Mouse (Mus musculus) olfactory bulb, adult 2 months (tissue): Measurements from ENCODE around the gene Adamtsl2.

Source experiments
- CTCF ChIP-seq: fragments of 200-500 bp; IDR thresholded peaks from 2 replicates; pipeline ENCODE4 v1.5.1; 2012; ENCODE audit warnings: low read depth, mild to moderate bottlenecking, low read length, moderate library complexity; ENCODE audit not compliant: insufficient read depth
- POLR2A ChIP-seq: fragments of 200-500 bp; IDR thresholded peaks from 2 replicates; pipeline ENCODE4 v1.6.1; 2012; ENCODE audit warnings: mild to moderate bottlenecking, low read depth, low read length, moderate library complexity; ENCODE audit not compliant: insufficient read depth

DNA sequence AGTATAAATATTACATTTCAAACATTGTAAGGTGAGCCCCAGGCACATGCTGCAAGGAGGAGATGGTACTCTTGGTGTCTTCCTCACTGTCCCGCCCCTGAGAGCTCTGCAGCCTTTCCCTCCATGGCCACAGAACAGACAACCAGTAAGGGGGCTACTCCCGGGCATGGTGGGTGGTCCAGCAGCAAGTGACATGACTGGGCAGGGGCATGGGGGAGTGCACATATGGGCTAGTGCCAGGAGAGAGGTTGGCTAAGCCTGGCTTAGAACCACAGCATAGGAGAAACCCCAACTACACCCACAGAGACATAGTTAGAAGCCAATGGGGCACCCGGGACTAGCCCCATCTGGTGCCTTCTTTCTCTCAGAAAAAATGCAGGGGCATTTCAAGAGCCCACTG, 57.2 kb downstream of the Adamtsl2 start:
- TF ChIP-seq CTCF (no peak), POLR2A (no peak)
